ENCODE assay signal across 10 mouse cellular contexts in genomic region chr13:30981666-30982065, GRCm38 (mm10). TPM values are rescaled to one million over a fixed set of nuclear protein-coding genes. Genes with fewer than 3 reads are reported as not detected.
DNase-seq lines count a peak whose midpoint lies in the region; ATAC-seq and TF ChIP-seq lines count a peak whose summit lies in the region.
"Had no signal": no experiment of that assay in that cellular context is flagged by ENCODE, and none has a peak within 500 bp of the region (broad histone marks: within the 10 kb centered on the region; RNA-seq: fewer than 3 reads in every experiment).

No protein-coding gene starts in this region.

- H3K4me3 ChIP-seq in left cerebral cortex, adult 2 months = no peak overlapping the region
- H3K4me3 ChIP-seq: lung, embryonic 15.5 days; stomach, embryonic 15.5 days had no signal

- intact Hi-C loops in left cerebral cortex, adult 2 months (cut with DNase I) = loop anchor here (2.0 to 10.0 kb wide), 2 partner anchors 93 to 417 kb away; no protein-coding TSS in a partner anchor
- intact Hi-C loops in left cerebral cortex, postnatal 14 days (cut with DNase I) = no loop called here

- H3K27ac ChIP-seq in left cerebral cortex, adult 2 months = no peak overlapping the region
- H3K27ac ChIP-seq: lung, embryonic 15.5 days; stomach, embryonic 15.5 days had no signal

- peak; percentile 70 for TF ChIP-seq CTCF in left cerebral cortex, adult 2 months (IDR thresholded peaks at IDR 0.05)

- DNase-seq in left cerebral cortex, adult 2 months (ENCODE audit: extremely low spot score in 1 of 2, low spot score in 2 of 2) = no peak
- DNase-seq in left cerebral cortex, postnatal 14 days (ENCODE audit: low spot score in 2 of 2) = no peak
- DNase-seq in MEL-GATA-1-ER (ENCODE audit: extremely low read depth, low read depth) = peak; percentile 33
- DNase-seq in c-Kit-positive CD71-positive TER-119-negative erythroid progenitor cells, embryonic 14.5 days (ENCODE audit: low read depth) = peak; percentile 40
- DNase-seq in kidney, adult 8-10 months = peak; percentile 22 to 63
- no peak for DNase-seq in cerebellum, adult 9-11 months
- DNase-seq in testis, postnatal 10 days (ENCODE audit: low spot score) = no peak

- ATAC-seq in neutrophil, adult 5-6 weeks (ENCODE audit: extremely low read depth, insufficient number of reproducible peaks, low FRiP score, poor library complexity, severe bottlenecking) = peak; percentile 91

RNA-seq across cellular contexts. Expression of gene Gm5447, which starts 7.7 kb away (rescaled TPM):
- under 1 TPM in 1 of 2 experiments, not detected in 1; 0.18 TPM for total RNA-seq in left cerebral cortex, adult 2 months (2021)
- total RNA-seq in left cerebral cortex, postnatal 14 days (2021) = under 1 TPM in 1 of 2 experiments, not detected in 1; 0.20 TPM
- not detected in 2 replicates for total RNA-seq in neutrophil, adult 5-6 weeks (2017)

RNA-seq across cellular contexts. Expression of gene Exoc2, which starts 7.8 kb away (rescaled TPM):
- 10 to 100 TPM; 38.7 to 42.0 TPM for total RNA-seq in left cerebral cortex, adult 2 months (2021)
- total RNA-seq in left cerebral cortex, postnatal 14 days (2021) = 10 to 100 TPM; 41.6 to 41.8 TPM
- 56.1 and 57.1 TPM in 2 replicates for total RNA-seq in neutrophil, adult 5-6 weeks (2017)

RNA-seq across cellular contexts. Expression of gene Hus1b, which starts 34.1 kb away (rescaled TPM):
- 1 to 10 TPM in 1 of 2 experiments, under 1 TPM in 1; 0.38 to 1.4 TPM for total RNA-seq in left cerebral cortex, adult 2 months (2021)
- total RNA-seq in left cerebral cortex, postnatal 14 days (2021) = under 1 TPM; 0.47 to 0.59 TPM
- 1.8 and 1.9 TPM in 2 replicates for total RNA-seq in neutrophil, adult 5-6 weeks (2017)

Comparison
In these comparisons a context has a peak if more than half of its experiments do, and no peak if none do; other contexts are left out.
1. DNase-seq: peak in MEL-GATA-1-ER (single experiment), c-Kit-positive CD71-positive TER-119-negative erythroid progenitor cells, embryonic 14.5 days (single experiment) and kidney, adult 8-10 months (2 of 2); none in left cerebral cortex, adult 2 months (0 of 2), left cerebral cortex, postnatal 14 days (0 of 2), cerebellum, adult 9-11 months (single experiment) and testis, postnatal 10 days (single experiment).